Mouse (Mus musculus) lung, embryonic 14.5 days (tissue): ENCODE data around the gene Tmprss11e. TPM values are rescaled to one million over a fixed set of nuclear protein-coding genes. Genes with fewer than 3 reads are reported as not detected.
A peak's percentile ranks its signal among the peaks of the same experiment; 100 is the strongest.

Source experiments
- ATAC-seq: fragments of 200-750 bp; cut with Nextera tagmentation; 2 replicates; pipeline ENCODE4 v1.8.0; 2017; ENCODE audit warnings: mild to moderate bottlenecking, moderate TSS enrichment, moderate library complexity; ENCODE audit not compliant: insufficient read depth
- DNase-seq: peaks from one replicate; pipeline ENCODE4 v3.0.0-alpha.2; 2015
- H3K27ac ChIP-seq: fragments of 300-500 bp; sonication (generic); 2 replicates; pipeline ENCODE4 v1.5.1; 2014; ENCODE audit warnings: low read depth, mild to moderate bottlenecking, moderate library complexity
- H3K27me3 ChIP-seq: fragments of 300-500 bp; sonication (generic); 2 replicates; pipeline ENCODE4 v1.6.1; 2014; ENCODE audit warnings: low read length, control low read depth; ENCODE audit not compliant: insufficient read depth
- H3K36me3 ChIP-seq: fragments of 300-500 bp; sonication (generic); 2 replicates; pipeline ENCODE4 v1.6.1; 2014; ENCODE audit warnings: control low read depth; ENCODE audit not compliant: insufficient read depth
- H3K4me1 ChIP-seq: fragments of 300-500 bp; sonication (generic); 2 replicates; pipeline ENCODE4 v1.6.1; 2014; ENCODE audit warnings: antibody characterized with exemption, control low read depth; ENCODE audit not compliant: insufficient read depth
- H3K4me2 ChIP-seq: fragments of 300-500 bp; sonication (generic); 2 replicates; pipeline ENCODE4 v1.6.1; 2014; ENCODE audit warnings: mild to moderate bottlenecking
- H3K4me3 ChIP-seq: fragments of 300-500 bp; sonication (generic); 2 replicates; pipeline ENCODE4 v1.5.1; 2014; ENCODE audit warnings: low read depth, low read length
- H3K9ac ChIP-seq: fragments of 300-500 bp; sonication (generic); 2 replicates; pipeline ENCODE4 v1.6.1; 2014
- H3K9me3 ChIP-seq: fragments of 300-500 bp; sonication (generic); 2 replicates; pipeline ENCODE4 v1.6.1; 2016; ENCODE audit warnings: low read depth, low read length, control low read depth
- CTCF ChIP-seq: IDR thresholded peaks from 2 replicates; pipeline ENCODE4 v1.5.1; 2016; ENCODE audit warnings: antibody characterized with exemption, low read depth
- WGBS: fragments of 180-500 bp; shearing (Covaris S2); extraction: QIAGEN DNeasy Blood & Tissue Kit; methylation state at CpG from one replicate; pipeline ENCODE4 v1.1.7; 2014; 5-methylcytosine and 5-hydroxymethylcytosine counted together
- polyA plus RNA-seq: library from polyadenylated mRNA; unstranded; fragments of >200 nt; fragmentation: Nextera tagmentation; extraction: Ambion mirVana; gene quantifications from 2 replicates; pipeline ENCODE4 v1.2.1, GENCODE M21; 2014

The Tmprss11e gene
- polyA plus RNA-seq, 1 experiment from 2014 or later = not detected

DNA sequence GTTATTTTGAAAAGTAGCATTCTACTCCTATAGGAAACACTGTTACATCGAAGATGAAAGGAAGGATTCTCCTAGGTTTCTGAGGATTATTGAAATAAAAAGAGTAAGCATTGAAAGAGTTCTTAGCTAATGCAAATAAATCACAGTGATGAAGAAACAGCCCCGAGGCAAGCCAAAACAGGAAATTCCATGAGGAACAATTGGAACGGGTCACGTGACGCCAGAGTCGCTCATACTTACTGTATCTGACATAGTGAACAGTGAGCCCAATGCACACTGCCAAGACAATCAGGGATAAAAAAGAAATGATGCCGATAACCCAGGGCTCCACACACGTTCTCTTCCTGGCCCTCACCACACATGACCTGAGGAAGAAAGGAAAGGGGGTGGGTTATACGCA is 18.6 kb downstream of the Tmprss11e start:
- Histone ChIP-seq H3K9me3 (no peaks in the 10 kb centered on the region), H3K4me1 (no peaks in the 10 kb centered on the region), H3K27ac (no peak overlapping the region), H3K36me3 (no peaks in the 10 kb centered on the region), H3K4me2 (no peak overlapping the region), H3K4me3 (no peak overlapping the region), H3K27me3 (no peaks in the 10 kb centered on the region), H3K9ac (no peak overlapping the region)
- 63% methylated on average over 9 of the region's 9 CpGs for WGBS
- DNase-seq (peak; percentile 55), ATAC-seq (no peak)
- TF ChIP-seq CTCF = no peak

DNA sequence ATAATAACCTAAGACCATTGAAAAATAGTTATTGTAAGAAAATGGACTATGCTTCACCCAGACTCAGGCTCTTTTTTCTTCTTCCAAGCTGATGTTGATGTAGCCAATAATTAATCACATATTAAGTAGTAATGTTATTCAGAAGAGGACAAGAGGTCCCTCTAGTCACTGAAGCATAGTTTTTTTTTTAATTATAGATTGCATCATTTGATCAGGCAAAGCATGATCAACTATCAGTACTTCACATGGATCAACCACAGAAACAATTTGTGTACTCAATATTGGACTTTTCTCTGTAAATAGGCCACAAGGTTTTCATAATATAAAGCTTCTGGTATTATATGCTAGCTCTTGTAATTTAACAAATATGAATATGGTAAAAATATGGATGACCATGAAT is 20.6 kb downstream of the Tmprss11e start:
- no peak overlapping the region for H3K9ac ChIP-seq
- no peak overlapping the region for H3K4me2 ChIP-seq
- no peak for TF ChIP-seq CTCF
- H3K27ac ChIP-seq = no peak overlapping the region
- H3K9me3 ChIP-seq = no peaks in the 10 kb centered on the region
- no peaks in the 10 kb centered on the region for H3K36me3 ChIP-seq
- ATAC-seq = no peak
- no peak overlapping the region for H3K4me3 ChIP-seq
- no peak for DNase-seq
- no peaks in the 10 kb centered on the region for H3K4me1 ChIP-seq
- no peaks in the 10 kb centered on the region for H3K27me3 ChIP-seq

DNA sequence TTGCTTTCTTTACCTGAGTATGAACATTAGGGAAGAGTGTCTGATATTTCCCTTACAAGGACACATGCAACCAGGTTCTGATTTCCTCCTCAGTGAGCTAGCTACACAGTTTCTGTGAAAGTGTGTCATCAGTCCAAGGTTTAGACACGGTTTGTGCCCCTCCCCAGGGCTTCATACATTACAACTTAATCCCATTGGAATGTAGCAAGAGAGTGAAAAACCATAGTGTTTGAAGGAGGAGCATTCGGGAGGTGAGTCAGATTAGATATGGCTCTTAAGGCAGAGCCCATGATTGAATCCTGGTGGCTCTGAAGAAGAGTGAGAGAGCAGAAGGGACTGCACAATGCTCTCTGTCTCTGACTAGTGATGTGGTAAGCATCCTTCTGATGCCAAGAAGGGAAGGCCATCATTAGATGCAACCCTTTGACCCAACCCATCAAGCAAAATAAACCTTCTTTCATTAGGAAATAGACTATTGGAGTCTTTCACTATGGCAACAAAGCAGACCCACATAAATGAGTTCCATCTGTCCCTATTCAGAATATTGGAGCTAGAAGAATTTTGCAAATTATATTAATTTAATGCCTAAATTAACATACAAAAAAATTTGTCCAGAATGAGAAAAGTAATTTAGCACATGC is 22.7 kb downstream of the Tmprss11e start:
- H3K27ac ChIP-seq = no peak overlapping the region
- no peak for TF ChIP-seq CTCF
- ATAC-seq = no peak
- H3K9ac ChIP-seq = no peak overlapping the region
- no peak overlapping the region for H3K4me2 ChIP-seq
- no peaks in the 10 kb centered on the region for H3K36me3 ChIP-seq
- H3K4me3 ChIP-seq = no peak overlapping the region
- DNase-seq = no peak
- H3K9me3 ChIP-seq = no peaks in the 10 kb centered on the region
- 42% methylated on average over 2 of the region's 2 CpGs for WGBS
- no peaks in the 10 kb centered on the region for H3K27me3 ChIP-seq
- H3K4me1 ChIP-seq = no peaks in the 10 kb centered on the region

DNA sequence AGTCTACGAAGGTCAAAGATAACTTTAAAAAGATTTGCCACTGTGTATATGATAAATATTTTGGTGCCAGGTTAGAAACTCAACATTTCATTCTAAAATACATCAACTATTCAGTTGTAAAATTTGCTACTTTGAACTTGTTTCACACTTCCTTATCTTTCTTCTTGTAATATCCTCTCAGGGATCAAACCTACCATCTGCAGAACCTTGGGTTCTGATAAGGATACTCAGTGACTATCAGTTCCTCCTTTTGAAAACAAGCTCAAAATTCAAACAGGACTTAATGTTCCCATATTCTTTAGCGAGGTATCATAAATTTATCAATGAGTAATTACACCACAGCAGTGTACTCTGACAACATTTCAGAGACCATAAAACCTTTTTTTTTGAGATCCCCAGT is 30.6 kb downstream of the Tmprss11e start:
- DNase-seq = no peak
- ATAC-seq = no peak
- 75% methylated on average over 2 of the region's 2 CpGs for WGBS

DNA sequence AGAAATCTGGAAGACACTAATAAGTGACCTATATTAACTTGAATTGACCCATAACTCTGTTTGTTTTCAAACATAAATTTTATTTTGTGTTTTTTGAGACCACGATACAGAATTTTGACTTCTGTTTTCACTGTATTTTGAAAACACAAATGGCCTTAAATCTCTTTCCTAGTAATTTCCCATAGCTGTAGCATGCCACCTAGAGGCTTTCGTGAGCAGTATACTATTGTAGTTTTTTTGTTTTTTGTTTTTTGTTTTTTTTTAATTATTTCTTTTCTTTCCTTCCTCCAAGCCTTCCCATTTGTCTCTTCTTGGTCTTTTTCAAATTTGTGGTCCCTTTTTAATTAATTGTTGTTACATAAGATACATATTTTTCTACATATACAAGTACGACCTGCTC is 40.7 kb downstream of the Tmprss11e start:
- TF ChIP-seq CTCF = no peak

More for the DNA sequence above, 30.6 kb downstream of the Tmprss11e start:
- no peak overlapping the region for H3K4me2 ChIP-seq
- H3K9ac ChIP-seq = no peak overlapping the region
- H3K9me3 ChIP-seq = no peaks in the 10 kb centered on the region
- TF ChIP-seq CTCF = no peak
- no peaks in the 10 kb centered on the region for H3K4me1 ChIP-seq
- H3K4me3 ChIP-seq = no peak overlapping the region
- H3K27me3 ChIP-seq = no peaks in the 10 kb centered on the region
- H3K36me3 ChIP-seq = no peaks in the 10 kb centered on the region
- no peak overlapping the region for H3K27ac ChIP-seq

DNA sequence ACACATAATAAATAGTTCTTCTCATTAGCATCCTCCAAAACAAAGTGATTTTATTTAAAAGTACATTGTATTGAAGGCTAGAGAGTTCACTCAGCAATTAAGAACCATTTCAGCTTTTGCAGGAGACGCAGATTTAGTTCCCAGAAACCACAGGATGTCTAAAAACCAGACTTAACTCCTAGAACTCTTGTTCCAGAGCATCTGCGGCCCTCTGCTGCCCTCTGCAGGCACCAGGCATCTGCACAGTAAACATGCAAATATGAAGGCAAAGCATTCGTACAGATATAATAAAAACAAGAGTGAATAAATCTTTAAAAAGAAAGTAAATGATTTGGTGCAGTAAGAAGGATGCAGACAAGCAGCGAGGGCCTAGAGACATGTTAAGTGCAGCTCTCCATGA is 60.9 kb downstream of the Tmprss11e start:
- Histone ChIP-seq H3K4me1 (no peaks in the 10 kb centered on the region), H3K4me2 (no peak overlapping the region), H3K27me3 (no peaks in the 10 kb centered on the region), H3K9me3 (no peaks in the 10 kb centered on the region), H3K4me3 (no peak overlapping the region), H3K9ac (no peak overlapping the region), H3K36me3 (no peaks in the 10 kb centered on the region), H3K27ac (no peak overlapping the region)
- WGBS = 55% methylated on average over 4 of the region's 4 CpGs
- TF ChIP-seq CTCF = peak; percentile 69
- ATAC-seq (no peak), DNase-seq (peak; percentile 77)

More for the DNA sequence above, 40.7 kb downstream of the Tmprss11e start:
- Histone ChIP-seq H3K9ac (no peak overlapping the region), H3K4me2 (no peak overlapping the region), H3K9me3 (no peaks in the 10 kb centered on the region), H3K4me3 (no peak overlapping the region), H3K27me3 (no peaks in the 10 kb centered on the region), H3K27ac (no peak overlapping the region), H3K4me1 (no peaks in the 10 kb centered on the region), H3K36me3 (no peaks in the 10 kb centered on the region)
- DNase-seq (no peak), ATAC-seq (no peak)
- 75% methylated on average over 3 of the region's 3 CpGs for WGBS

DNA sequence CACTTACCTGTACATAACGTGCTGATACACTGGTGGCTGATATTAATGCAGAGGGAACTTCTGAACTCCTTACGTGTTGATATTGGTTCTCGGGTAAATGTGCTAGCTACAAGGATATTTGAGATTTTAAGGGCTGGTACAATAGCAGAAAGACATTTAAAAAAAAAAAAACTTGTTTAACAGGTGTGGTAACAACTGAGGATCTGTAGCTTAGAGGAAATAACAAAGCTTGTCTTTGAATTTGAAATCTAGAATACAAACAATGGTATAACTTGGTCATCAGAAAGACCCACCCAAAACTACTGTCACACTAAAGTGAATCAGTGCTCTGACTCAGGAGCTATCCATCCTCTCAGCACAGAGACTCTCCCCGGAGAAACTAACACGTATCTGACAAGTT is 69.4 kb downstream of the Tmprss11e start, which contains the start of gene Tmprss11b:
Gene Tmprss11b, minus strand, starts transcription at position 101 of the 400 bp plus-strand sequence.
- H3K27me3 ChIP-seq = no peaks in the 10 kb centered on the region
- DNase-seq (no peak), ATAC-seq (no peak)
- H3K9me3 ChIP-seq = no peaks in the 10 kb centered on the region
- H3K36me3 ChIP-seq = no peaks in the 10 kb centered on the region
- 66% methylated on average over 5 of the region's 5 CpGs for WGBS
- TF ChIP-seq CTCF = no peak
- no peak within 1 kb of the TSS for H3K4me2 ChIP-seq
- no peak within 1 kb of the TSS for H3K27ac ChIP-seq
- no peak within 1 kb of the TSS for H3K9ac ChIP-seq
- H3K4me1 ChIP-seq = no peaks in the 10 kb centered on the region
- no peak within 1 kb of the TSS for H3K4me3 ChIP-seq

Other genes with a start within 250 kb of the Tmprss11e start
- gene Tmprss11g, start 227.2 kb downstream of the Tmprss11e start, polyA plus RNA-seq = not detected in 2 replicates
- gene Tmprss11f, start 113.4 kb downstream of the Tmprss11e start, polyA plus RNA-seq = not detected in 2 replicates
- gene Tmprss11b, start 69.5 kb downstream of the Tmprss11e start, polyA plus RNA-seq = not detected in 2 replicates
- 45.1 and 46.1 TPM in 2 replicates for gene Ythdc1, start 58.4 kb upstream of the Tmprss11e start, polyA plus RNA-seq
- not detected in 2 replicates for gene Ugt2b34, start 161.1 kb upstream of the Tmprss11e start, polyA plus RNA-seq
- gene Ugt2b1, start 180.7 kb upstream of the Tmprss11e start, polyA plus RNA-seq = not detected in 2 replicates